Mouse (Mus musculus) forebrain, embryonic 16.5 days (tissue): ENCODE measurements around the gene Gm49661. TPM values are rescaled to one million over a fixed set of nuclear protein-coding genes. Genes with fewer than 3 reads are reported as not detected.

Experiments used
- ATAC-seq: fragments of 200-750 bp; cut with Nextera tagmentation; 2 replicates; pipeline ENCODE4 v1.8.0; 2017; ENCODE audit warnings: mild to moderate bottlenecking, moderate library complexity
- H3K27ac ChIP-seq: fragments of 300-500 bp; sonication (generic); 2 replicates; pipeline ENCODE4 v1.5.1; 2014; ENCODE audit warnings: low read length, control low read depth
- H3K27me3 ChIP-seq: fragments of 300-500 bp; sonication (generic); replicated peaks from 2 replicates; pipeline ENCODE4 v1.6.1; 2014; ENCODE audit warnings: low read length; ENCODE audit not compliant: control insufficient read depth, insufficient read depth
- H3K36me3 ChIP-seq: fragments of 300-500 bp; sonication (generic); 2 replicates; pipeline ENCODE4 v1.6.1; 2014; ENCODE audit not compliant: control insufficient read depth, insufficient read depth
- H3K4me1 ChIP-seq: fragments of 300-500 bp; sonication (generic); replicated peaks from 2 replicates; pipeline ENCODE4 v1.6.1; 2014; ENCODE audit warnings: low read length; ENCODE audit not compliant: control insufficient read depth, insufficient read depth
- H3K4me2 ChIP-seq: fragments of 300-500 bp; sonication (generic); 2 replicates; pipeline ENCODE4 v1.6.1; 2014; ENCODE audit warnings: mild to moderate bottlenecking, low read length, control low read depth
- H3K4me3 ChIP-seq: fragments of 300-500 bp; sonication (generic); replicated peaks from 2 replicates; pipeline ENCODE4 v1.5.1; 2014; ENCODE audit warnings: mild to moderate bottlenecking, low read length, control low read depth
- H3K9ac ChIP-seq: fragments of 300-500 bp; sonication (generic); replicated peaks from 2 replicates; pipeline ENCODE4 v1.6.1; 2014; ENCODE audit warnings: low read depth, low read length, control low read depth
- H3K9me3 ChIP-seq: fragments of 300-500 bp; sonication (generic); 2 replicates; pipeline ENCODE4 v1.6.1; 2016; ENCODE audit warnings: low read length; ENCODE audit not compliant: control insufficient read depth
- WGBS: fragments of 180-500 bp; shearing (Covaris S2); extraction: QIAGEN DNeasy Blood & Tissue Kit; methylation state at CpG from one replicate; pipeline ENCODE4 v1.1.7; 2014; 5-methylcytosine and 5-hydroxymethylcytosine counted together
- polyA plus RNA-seq: library from polyadenylated mRNA; unstranded; fragments of >200 nt; fragmentation: Nextera tagmentation; extraction: Ambion mirVana; gene quantifications from 2 replicates; pipeline ENCODE4 v1.2.1, GENCODE M21; 2015

The Gm49661 gene
- polyA plus RNA-seq, 1 experiment from 2014 or later, result not detected

DNA sequence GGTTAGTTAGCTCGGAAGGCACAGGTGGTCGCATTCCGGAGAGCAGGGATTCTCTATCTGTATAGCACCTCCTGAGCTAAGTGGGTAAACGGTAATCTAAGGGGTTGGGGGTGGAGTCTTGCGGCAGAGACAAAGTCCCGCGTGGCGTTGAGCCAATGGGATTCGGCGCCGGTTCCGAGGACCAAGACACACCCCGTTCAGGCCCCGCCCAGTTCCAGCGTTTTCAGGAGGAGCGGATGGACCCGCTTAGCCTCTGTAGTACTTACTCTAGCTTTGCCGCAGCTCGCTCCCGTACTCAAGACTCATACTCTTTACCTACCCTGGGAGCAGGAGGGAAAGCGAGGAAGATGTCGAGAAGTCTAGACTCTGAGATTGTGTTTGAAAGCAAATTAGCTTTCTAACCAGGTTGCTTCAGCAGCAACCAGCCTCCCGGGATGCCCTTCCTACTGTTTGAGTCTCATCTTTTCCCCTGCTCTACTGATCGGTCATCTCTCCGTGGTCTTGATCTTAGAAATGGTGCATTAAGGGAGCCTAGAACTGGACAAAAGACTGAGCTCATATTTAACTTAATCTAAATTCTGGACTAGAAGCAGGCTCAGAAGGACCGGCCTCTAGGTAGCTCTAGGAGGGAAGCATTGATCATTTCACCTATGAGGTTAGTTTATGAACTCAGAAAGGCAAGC, 24.6 kb downstream of the Gm49661 start:
- peak; percentile 16; the same call in 1 of the 2 replicates for ATAC-seq

DNA sequence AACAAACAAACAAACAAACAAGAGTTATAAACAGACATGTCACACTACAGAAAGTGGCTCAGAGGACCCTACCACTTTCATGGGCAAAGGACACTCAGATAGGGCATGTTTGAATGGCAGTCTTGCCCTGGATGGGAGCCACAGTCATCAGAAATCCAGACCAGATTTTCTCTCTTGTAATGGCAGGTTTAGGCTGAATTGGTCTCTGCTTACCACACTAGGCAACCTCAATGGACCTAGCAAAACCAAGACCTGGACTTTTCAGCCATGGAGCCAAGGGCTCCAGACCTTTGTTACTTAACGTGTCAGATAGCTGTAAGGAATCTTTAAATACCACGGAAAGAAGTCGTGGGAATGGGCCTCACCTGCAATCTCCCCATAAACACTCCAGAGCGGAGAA, 25.5 kb downstream of the Gm49661 start:
- WGBS, result 21% methylated on average over 4 of the region's 4 CpGs
- Histone ChIP-seq H3K9me3 (no peaks in the 10 kb centered on the region), H3K4me2 (no peak overlapping the region; the same call in 1 of the 2 replicates), H3K27me3 (peaks cover 23% of the 10 kb centered on the region), H3K4me1 (peaks cover 26% of the 10 kb centered on the region), H3K27ac (no peak overlapping the region), H3K36me3 (no peaks in the 10 kb centered on the region), H3K4me3 (no peak overlapping the region), H3K9ac (no peak overlapping the region)
- ATAC-seq, result no peak

More for the DNA sequence above, 24.6 kb downstream of the Gm49661 start:
- Histone ChIP-seq H3K4me1 (peaks cover 26% of the 10 kb centered on the region), H3K4me2 (peak overlapping the region; percentile 87), H3K27ac (no peak overlapping the region), H3K36me3 (no peaks in the 10 kb centered on the region), H3K4me3 (peak overlapping the region; percentile 83), H3K9ac (no peak overlapping the region), H3K27me3 (peaks cover 23% of the 10 kb centered on the region), H3K9me3 (no peaks in the 10 kb centered on the region)
- 1% methylated on average over 26 of the region's 26 CpGs for WGBS

DNA sequence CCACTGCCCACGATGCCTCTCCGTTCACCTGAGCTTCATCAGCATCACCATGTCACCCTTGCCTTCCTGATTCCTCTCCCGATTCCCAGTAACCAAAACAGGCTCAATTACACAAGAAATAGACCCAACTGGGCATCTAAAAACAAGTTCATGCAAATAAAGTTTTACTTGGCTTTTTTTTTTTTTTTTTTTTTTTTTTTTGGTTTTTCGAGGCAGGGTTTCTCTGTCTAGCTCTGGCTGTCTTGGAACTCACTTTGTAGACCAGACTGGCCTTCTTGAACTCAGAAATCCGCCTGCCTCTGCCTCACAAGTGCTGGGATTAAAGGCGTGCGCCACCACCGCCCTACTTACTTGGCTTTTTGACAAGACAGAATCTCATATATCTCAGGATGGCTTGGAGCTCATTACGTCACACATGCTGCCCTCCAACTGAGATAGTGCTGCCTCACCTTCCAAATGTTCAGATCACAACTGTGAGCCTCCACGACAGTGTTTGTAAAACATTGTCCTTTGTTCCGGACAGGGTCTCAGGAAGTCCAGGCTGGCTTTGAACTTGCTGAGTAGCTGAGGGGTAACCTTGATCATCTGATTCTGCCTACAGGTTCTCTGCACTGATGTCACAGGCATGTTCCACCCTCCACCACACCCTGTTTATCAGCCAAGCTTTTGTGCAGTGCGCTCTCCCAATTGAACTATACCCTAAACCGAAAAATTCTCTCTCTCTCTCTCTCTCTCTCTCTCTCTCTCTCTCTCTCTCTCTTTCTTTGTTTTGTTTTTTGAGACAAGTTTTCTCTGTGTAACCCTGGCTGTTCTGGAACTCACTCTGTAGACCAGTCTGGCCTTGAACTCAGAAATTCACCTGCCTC, 31.4 kb downstream of the Gm49661 start:
- H3K9me3 ChIP-seq, result no peaks in the 10 kb centered on the region
- H3K27ac ChIP-seq, result 0 out of 2 replicates have a peak overlapping the region, but pooled peaks have one; percentile 30
- no peak for ATAC-seq
- H3K4me3 ChIP-seq, result peak overlapping the region; percentile 83
- H3K4me2 ChIP-seq, result peak overlapping the region; percentile 85
- H3K27me3 ChIP-seq, result no peaks in the 10 kb centered on the region
- WGBS, result 62% methylated on average over 13 of the region's 13 CpGs
- H3K9ac ChIP-seq, result peak overlapping the region; percentile 35; the same call in 1 of the 2 replicates
- peaks cover 31% of the 10 kb centered on the region for H3K4me1 ChIP-seq
- no peaks in the 10 kb centered on the region for H3K36me3 ChIP-seq

DNA sequence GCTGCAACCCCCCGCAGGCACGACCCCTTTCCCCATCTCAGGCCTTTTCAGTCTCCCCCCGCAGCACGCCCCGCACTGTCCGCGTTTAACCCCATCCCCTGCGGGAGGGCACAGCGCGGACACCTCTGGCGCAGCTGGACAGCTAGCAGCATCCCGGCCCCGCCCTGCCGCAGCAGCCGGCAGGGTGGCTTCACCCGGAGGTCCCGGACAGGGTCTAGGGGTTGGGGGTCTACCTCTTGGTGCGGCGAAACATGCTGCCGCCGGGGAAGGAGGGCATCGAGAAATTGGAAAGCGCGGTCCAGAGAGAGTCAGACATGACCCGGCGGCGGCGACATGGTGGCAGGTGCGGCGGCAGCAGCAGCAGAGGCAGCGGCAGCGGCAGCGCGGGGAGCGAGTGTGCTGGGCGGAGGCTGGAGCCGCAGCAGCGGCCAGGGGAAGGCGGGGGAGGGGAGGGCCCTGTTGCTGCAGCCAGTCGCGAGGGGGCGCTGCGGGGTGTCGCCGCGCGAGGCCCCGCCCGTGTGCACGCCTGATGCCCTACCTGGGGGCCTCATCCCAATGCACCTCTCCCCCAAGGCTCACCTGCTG, 32.2 kb downstream of the Gm49661 start, which contains the start of gene Mast1:
Gene Mast1 (minus strand): TSS at position 398 of the 585 bp plus-strand sequence.
- WGBS, result 0% methylated on average over 36 of the region's 50 CpGs
- Histone ChIP-seq H3K9me3 (no peaks in the 10 kb centered on the region), H3K9ac (peak within 1 kb of the TSS; percentile 93), H3K27me3 (no peaks in the 10 kb centered on the region), H3K36me3 (no peaks in the 10 kb centered on the region), H3K27ac (peak within 1 kb of the TSS; percentile 87), H3K4me3 (peak within 1 kb of the TSS; percentile 83), H3K4me2 (peak within 1 kb of the TSS; percentile 85), H3K4me1 (peaks cover 31% of the 10 kb centered on the region)
- peak; percentile 73 for ATAC-seq

DNA sequence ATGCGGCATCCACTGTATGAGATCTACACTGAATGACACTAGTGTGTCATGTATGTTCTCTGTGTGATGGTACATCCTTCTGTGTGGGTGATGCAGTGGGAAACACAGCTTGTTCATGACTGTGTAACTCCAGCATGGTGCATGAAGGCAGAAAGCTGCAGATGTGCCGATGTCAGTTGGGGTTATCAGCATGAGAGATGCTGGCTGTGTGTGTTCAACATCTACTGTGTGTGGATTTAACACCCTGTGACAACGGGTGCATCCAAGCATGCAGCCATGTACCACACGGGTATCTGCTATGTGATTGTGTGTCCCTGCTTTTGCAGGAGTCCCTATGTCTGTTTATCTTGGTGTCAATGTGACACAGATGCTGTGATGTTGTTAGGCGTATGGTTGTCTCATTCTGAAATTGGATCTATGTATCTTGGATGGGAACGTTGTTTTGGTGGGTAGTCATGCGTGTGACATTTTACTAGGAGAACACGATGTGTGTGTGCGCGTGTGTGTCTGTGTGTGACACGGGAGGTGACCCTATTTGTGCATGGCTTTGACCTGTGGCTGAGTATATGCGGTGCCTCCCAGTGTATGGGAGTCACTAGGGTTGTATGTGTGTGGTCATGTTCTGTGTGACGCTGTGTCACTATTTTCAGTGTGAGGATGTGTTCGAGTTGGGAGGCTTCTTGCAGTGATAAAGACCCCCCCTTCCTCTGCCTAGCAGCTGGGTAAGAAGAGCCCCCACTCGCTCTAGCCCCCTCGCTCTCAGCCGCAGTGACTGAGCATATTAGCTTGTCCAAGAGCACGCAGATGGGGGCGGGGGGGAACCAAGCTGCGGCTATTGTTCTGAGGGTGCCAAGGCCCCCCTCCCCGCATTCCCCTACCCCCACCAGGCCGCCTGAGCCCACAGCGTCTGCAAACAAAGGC, 32.9 kb downstream of the Gm49661 start:
- WGBS, result 11% methylated on average over 23 of the region's 23 CpGs
- H3K4me1 ChIP-seq, result peaks cover 31% of the 10 kb centered on the region
- peak overlapping the region; percentile 93 for H3K9ac ChIP-seq
- H3K36me3 ChIP-seq, result no peaks in the 10 kb centered on the region
- peak overlapping the region; percentile 87 for H3K27ac ChIP-seq
- H3K4me3 ChIP-seq, result peak overlapping the region; percentile 83
- peak; percentile 44 for ATAC-seq
- no peaks in the 10 kb centered on the region for H3K27me3 ChIP-seq
- H3K9me3 ChIP-seq, result no peaks in the 10 kb centered on the region
- H3K4me2 ChIP-seq, result peak overlapping the region; percentile 85

DNA sequence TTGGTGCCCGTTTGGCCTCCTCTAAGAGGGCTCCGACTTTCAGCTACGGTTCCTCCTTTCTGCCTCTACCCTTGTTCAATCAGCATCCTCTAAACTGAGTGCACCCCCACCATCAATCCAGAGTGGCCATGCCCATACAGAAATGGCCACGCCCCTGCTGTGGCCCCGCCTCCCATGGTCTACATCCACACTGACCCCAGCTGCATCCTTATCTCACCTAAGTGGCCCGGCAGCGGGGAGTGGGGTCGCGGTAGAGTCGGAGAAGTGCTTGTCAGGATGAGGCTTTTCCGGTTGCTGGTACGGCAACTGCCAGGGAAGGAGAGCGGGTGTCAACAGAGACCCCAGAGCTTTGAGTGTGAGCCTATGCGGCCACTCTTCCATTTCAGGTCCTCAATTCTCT, 33.7 kb downstream of the Gm49661 start:
- Histone ChIP-seq H3K27ac (peak overlapping the region; percentile 24; the same call in 1 of the 2 replicates), H3K27me3 (no peaks in the 10 kb centered on the region), H3K9me3 (no peaks in the 10 kb centered on the region), H3K9ac (peak overlapping the region; percentile 93), H3K4me1 (peaks cover 31% of the 10 kb centered on the region), H3K4me2 (peak overlapping the region; percentile 85), H3K4me3 (peak overlapping the region; percentile 83), H3K36me3 (no peaks in the 10 kb centered on the region)
- WGBS, result 14% methylated on average over 14 of the region's 14 CpGs
- no peak for ATAC-seq

DNA sequence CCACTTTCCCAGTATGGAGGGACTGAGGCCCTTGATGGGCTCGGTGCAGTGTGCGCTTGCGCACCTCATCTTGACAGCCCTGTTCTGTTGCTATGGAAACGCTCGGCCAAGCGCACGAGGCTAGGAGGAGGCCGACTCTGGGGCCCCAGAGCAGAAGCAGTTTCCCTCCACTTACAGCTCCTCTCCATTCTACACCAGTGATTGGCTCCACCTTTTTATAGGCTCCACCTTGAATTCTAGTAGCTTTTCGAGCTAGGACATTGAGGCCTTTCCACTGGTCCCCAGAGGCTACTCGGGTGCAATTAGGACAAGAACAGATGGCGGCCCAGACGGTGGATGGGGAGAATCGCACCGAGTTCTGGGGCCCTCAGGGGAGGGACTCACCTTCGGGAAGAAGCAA, 34.4 kb downstream of the Gm49661 start:
- H3K36me3 ChIP-seq, result no peaks in the 10 kb centered on the region
- peak; percentile 58 for ATAC-seq
- peak overlapping the region; percentile 85 for H3K4me2 ChIP-seq
- WGBS, result under 1% methylated on average over 15 of the region's 15 CpGs
- peak overlapping the region; percentile 93; the same call in 1 of the 2 replicates for H3K9ac ChIP-seq
- H3K9me3 ChIP-seq, result no peaks in the 10 kb centered on the region
- H3K4me3 ChIP-seq, result peak overlapping the region; percentile 83
- no peak overlapping the region for H3K27ac ChIP-seq
- H3K4me1 ChIP-seq, result peaks cover 31% of the 10 kb centered on the region
- H3K27me3 ChIP-seq, result no peaks in the 10 kb centered on the region

DNA sequence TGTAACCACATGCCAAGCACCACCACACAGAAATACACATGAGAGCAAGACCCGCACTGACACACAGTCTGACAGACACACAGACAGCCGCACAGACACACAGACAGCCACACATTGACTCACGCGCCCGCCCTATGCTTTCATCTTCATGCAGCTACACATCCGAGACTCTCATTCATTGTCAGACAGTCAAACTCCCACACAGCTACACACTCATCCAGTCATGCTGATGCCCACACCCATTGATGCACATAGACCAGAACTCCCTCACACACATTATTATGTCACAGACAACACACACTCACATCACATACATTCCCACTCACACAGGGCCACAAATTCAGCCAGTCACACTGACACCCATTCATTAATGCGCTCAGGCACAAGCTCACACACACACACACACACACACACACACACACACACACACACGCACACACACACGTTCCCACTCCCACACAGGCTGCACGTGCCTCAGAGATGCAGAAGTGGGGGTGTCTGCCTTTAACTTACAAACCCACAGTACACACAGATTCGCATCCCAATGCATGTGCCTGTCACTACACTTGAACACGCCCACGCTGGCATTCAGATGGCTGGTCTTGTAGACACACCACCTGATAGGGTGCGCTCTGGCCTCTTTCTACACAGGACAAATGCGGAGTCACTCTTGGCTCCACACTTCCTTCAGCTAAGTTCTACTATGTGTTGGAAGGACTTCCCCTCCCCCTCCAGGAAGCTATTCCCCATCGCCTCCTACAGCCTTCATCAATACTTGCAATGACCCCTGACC, 35.3 kb downstream of the Gm49661 start:
- H3K36me3 ChIP-seq, result no peaks in the 10 kb centered on the region
- H3K4me2 ChIP-seq, result peak overlapping the region; percentile 85
- WGBS, result 87% methylated on average over 16 of the region's 16 CpGs
- H3K9me3 ChIP-seq, result no peaks in the 10 kb centered on the region
- no peak for ATAC-seq
- H3K27ac ChIP-seq, result no peak overlapping the region
- no peaks in the 10 kb centered on the region for H3K27me3 ChIP-seq
- H3K9ac ChIP-seq, result no peak overlapping the region
- H3K4me3 ChIP-seq, result peak overlapping the region; percentile 83
- peaks cover 35% of the 10 kb centered on the region for H3K4me1 ChIP-seq
